Mouse (Mus musculus): ENCODE measurements at regions not wholly inside any gene's neighbourhood (a gene's known extent, or its start where the extent isn't known, plus 50 kb on each side); places are given as distances from the start of the nearest gene placed in this dataset.

GRCm38 (mm10) chr8:34521316-34521715 lies 409.8 kb upstream of the Gm10131 start:
- TF ChIP-seq POLR2A (IDR thresholded peaks at IDR 0.05; ENCODE audit: low read depth, low read length): no peak
- TF ChIP-seq CTCF (conservative IDR thresholded peaks at IDR 0.05; ENCODE audit: insufficient read depth, insufficient read length, low read depth, low read length): no peak
